Mouse (Mus musculus) G1E (cell line): ENCODE results near the gene Dbn1. TPM values are rescaled to one million over a fixed set of nuclear protein-coding genes. Genes with fewer than 3 reads are reported as not detected.

ENCODE experiments used
- ATAC-seq: 2 replicates; pipeline ENCODE4 v1.8.0; 2016; ENCODE audit warnings: mild to moderate bottlenecking; ENCODE audit not compliant: insufficient number of reproducible peaks, poor library complexity, low FRiP score, severe bottlenecking; ENCODE audit errors: extremely low read depth
- DNase-seq: peaks from one replicate; pipeline ENCODE4 v3.0.0; 2012; ENCODE audit warnings: low spot score
- H3K27me3 ChIP-seq: 2 replicates; pipeline ENCODE4 v1.6.1; 2012; ENCODE audit warnings: mild to moderate bottlenecking, low read length, inconsistent platforms; ENCODE audit not compliant: insufficient read depth
- H3K36me3 ChIP-seq: replicated peaks from 2 replicates; pipeline ENCODE3; 2012; ENCODE audit warnings: mild to moderate bottlenecking, inconsistent platforms
- H3K4me1 ChIP-seq: 2 replicates; pipeline ENCODE4 v1.6.1; 2012; ENCODE audit warnings: low read depth, low read length, inconsistent platforms, mixed read lengths; ENCODE audit not compliant: insufficient read depth
- H3K4me3 ChIP-seq: 2 replicates; pipeline ENCODE4 v1.5.1; 2012; ENCODE audit warnings: low read depth, mild to moderate bottlenecking, inconsistent platforms, low read length, moderate library complexity, mixed read lengths
- H3K9me3 ChIP-seq: replicated peaks from 2 replicates; pipeline ENCODE4 v1.6.1; 2012; ENCODE audit warnings: inconsistent platforms
- CTCF ChIP-seq: IDR thresholded peaks from 2 replicates; pipeline ENCODE4 v1.5.1; 2012; ENCODE audit warnings: low read depth, low read length, inconsistent platforms, mixed read lengths
- GATA1 ChIP-seq: IDR thresholded peaks from 2 replicates; pipeline ENCODE4 v1.6.1; 2012; ENCODE audit warnings: borderline replicate concordance, low read length, inconsistent platforms, mixed read lengths
- GATA2 ChIP-seq: IDR thresholded peaks from 2 replicates; pipeline ENCODE4 v1.6.1; 2012; ENCODE audit warnings: low read depth, low read length, inconsistent platforms, borderline replicate concordance
- POLR2AphosphoS5 ChIP-seq: IDR thresholded peaks from 2 replicates; pipeline ENCODE4 v1.6.1; 2012; ENCODE audit warnings: low read depth, low read length, inconsistent platforms; ENCODE audit not compliant: insufficient replicate concordance
- TAL1 ChIP-seq: conservative IDR thresholded peaks from 2 replicates; pipeline ENCODE4 v1.6.1; 2012; ENCODE audit warnings: low read depth, low read length, inconsistent platforms, mixed read lengths
- polyA plus RNA-seq: library from polyadenylated mRNA; stranded (reverse); fragments of >175 nt; gene quantifications from 2 replicates; pipeline ENCODE4 v1.2.3, GENCODE M21; 2012
- total RNA-seq, 2 experiments: library from RNA; stranded (forward) in 1 of 2; stranded (reverse) in 1 of 2; fragments of 200-1000 nt in 1 of 2; fragments of >200 nt in 1 of 2; fragmentation: Nextera tagmentation in 1 of 2; gene quantifications; 2 replicates each; pipeline ENCODE4 v1.2.3; 2014 to 2017

Dbn1 gene
- total and polyA plus RNA-seq, 3 experiments = 0.25 to 0.33 TPM; not detected in 1

- TF ChIP-seq GATA1 (no peak), GATA2 (no peak), POLR2AphosphoS5 (no peak), TAL1 (no peak), CTCF (no peak)
- Histone ChIP-seq H3K4me3 (no peak within 1 kb of the TSS), H3K27me3 (peaks cover 44% of the 10 kb centered on the region), H3K4me1 (peaks cover 4% of the 10 kb centered on the region), H3K36me3 (no peaks in the 10 kb centered on the region), H3K9me3 (no peaks in the 10 kb centered on the region)
- no peak for ATAC-seq
- DNase-seq = no peak
Measured at GRCm38 (mm10) chr13:55426613-55427012, 61.3 kb downstream of the Dbn1 start, which contains the start of gene F12. Gene F12, minus strand, starts transcription at chr13:55426793.

Other genes starting within 250 kb of the Dbn1 start
Only the 20 nearest of the 21 such genes appear.
- gene Prelid1, start 167.6 kb downstream of the Dbn1 start, total RNA-seq (2014; fragmentation: Nextera tagmentation) = 826 and 898 TPM in 2 replicates
- 325 and 333 TPM in 2 replicates for gene Prelid1, start 167.6 kb downstream of the Dbn1 start, total RNA-seq (2017)
- 395 and 733 TPM in 2 replicates for gene Prelid1, start 167.6 kb downstream of the Dbn1 start, polyA plus RNA-seq
- gene Rab24, start 166.2 kb downstream of the Dbn1 start, total RNA-seq (2014; fragmentation: Nextera tagmentation) = 35.2 and 67.7 TPM in 2 replicates
- gene Rab24, start 166.2 kb downstream of the Dbn1 start, total RNA-seq (2017) = 70.2 and 104 TPM in 2 replicates
- 136 and 138 TPM in 2 replicates for gene Rab24, start 166.2 kb downstream of the Dbn1 start, polyA plus RNA-seq
- gene Mxd3, start 158.3 kb downstream of the Dbn1 start, total RNA-seq (2014; fragmentation: Nextera tagmentation) = 0.87 and 33.8 TPM in 2 replicates
- gene Mxd3, start 158.3 kb downstream of the Dbn1 start, total RNA-seq (2017) = 8.3 and 10.8 TPM in 2 replicates
- gene Mxd3, start 158.3 kb downstream of the Dbn1 start, polyA plus RNA-seq = 3.8 and 4.7 TPM in 2 replicates
- gene Lman2, start 125.3 kb downstream of the Dbn1 start, total RNA-seq (2014; fragmentation: Nextera tagmentation) = 68.4 and 77.7 TPM in 2 replicates
- 76.9 and 91.1 TPM in 2 replicates for gene Lman2, start 125.3 kb downstream of the Dbn1 start, total RNA-seq (2017)
- 41.1 and 124 TPM in 2 replicates for gene Lman2, start 125.3 kb downstream of the Dbn1 start, polyA plus RNA-seq
- gene Rgs14, start 118.4 kb downstream of the Dbn1 start, total RNA-seq (2014; fragmentation: Nextera tagmentation) = 2.2 and 6.4 TPM in 2 replicates
- 10.0 and 10.1 TPM in 2 replicates for gene Rgs14, start 118.4 kb downstream of the Dbn1 start, total RNA-seq (2017)
- gene Rgs14, start 118.4 kb downstream of the Dbn1 start, polyA plus RNA-seq = 6.0 and 6.6 TPM in 2 replicates
- not detected in 2 replicates for gene Slc34a1, start 89.9 kb downstream of the Dbn1 start, total RNA-seq (2014; fragmentation: Nextera tagmentation)
- 0.06 and 0.93 TPM in 2 replicates for gene Slc34a1, start 89.9 kb downstream of the Dbn1 start, total RNA-seq (2017)
- not detected in 2 replicates for gene Slc34a1, start 89.9 kb downstream of the Dbn1 start, polyA plus RNA-seq
- gene Pfn3, start 72.9 kb downstream of the Dbn1 start, total RNA-seq (2014; fragmentation: Nextera tagmentation) = not detected in 2 replicates
- gene Pfn3, start 72.9 kb downstream of the Dbn1 start, total RNA-seq (2017) = not detected in 2 replicates
- not detected in 2 replicates for gene Pfn3, start 72.9 kb downstream of the Dbn1 start, polyA plus RNA-seq
- not detected in 2 replicates for gene F12, start 61.3 kb downstream of the Dbn1 start, total RNA-seq (2014; fragmentation: Nextera tagmentation)
- gene F12, start 61.3 kb downstream of the Dbn1 start, total RNA-seq (2017) = 0.05 TPM in 1 of 2 replicates, not detected in the other
- not detected in 2 replicates for gene F12, start 61.3 kb downstream of the Dbn1 start, polyA plus RNA-seq
- gene Grk6, start 43.0 kb downstream of the Dbn1 start, total RNA-seq (2014; fragmentation: Nextera tagmentation) = 23.0 and 27.5 TPM in 2 replicates
- gene Grk6, start 43.0 kb downstream of the Dbn1 start, total RNA-seq (2017) = 48.9 and 53.9 TPM in 2 replicates
- 42.6 and 46.0 TPM in 2 replicates for gene Grk6, start 43.0 kb downstream of the Dbn1 start, polyA plus RNA-seq
- gene Prr7, start 23.8 kb downstream of the Dbn1 start, total RNA-seq (2014; fragmentation: Nextera tagmentation) = 0.53 TPM in 1 of 2 replicates, not detected in the other
- gene Prr7, start 23.8 kb downstream of the Dbn1 start, total RNA-seq (2017) = 0.44 and 1.6 TPM in 2 replicates
- 1.6 and 2.7 TPM in 2 replicates for gene Prr7, start 23.8 kb downstream of the Dbn1 start, polyA plus RNA-seq
- 19.9 and 20.0 TPM in 2 replicates for gene Pdlim7, start 25.6 kb upstream of the Dbn1 start, total RNA-seq (2014; fragmentation: Nextera tagmentation)
- 8.5 and 13.5 TPM in 2 replicates for gene Pdlim7, start 25.6 kb upstream of the Dbn1 start, total RNA-seq (2017)
- gene Pdlim7, start 25.6 kb upstream of the Dbn1 start, polyA plus RNA-seq = 52.5 and 61.7 TPM in 2 replicates
- 1.6 and 1.7 TPM in 2 replicates for gene Dok3, start 41.2 kb upstream of the Dbn1 start, total RNA-seq (2014; fragmentation: Nextera tagmentation)
- gene Dok3, start 41.2 kb upstream of the Dbn1 start, total RNA-seq (2017) = 8.4 and 8.8 TPM in 2 replicates
- 11.6 and 14.4 TPM in 2 replicates for gene Dok3, start 41.2 kb upstream of the Dbn1 start, polyA plus RNA-seq
- gene Ddx41, start 48.5 kb upstream of the Dbn1 start, total RNA-seq (2014; fragmentation: Nextera tagmentation) = 51.5 and 60.8 TPM in 2 replicates
- 59.1 and 67.7 TPM in 2 replicates for gene Ddx41, start 48.5 kb upstream of the Dbn1 start, total RNA-seq (2017)
- 101 and 104 TPM in 2 replicates for gene Ddx41, start 48.5 kb upstream of the Dbn1 start, polyA plus RNA-seq
- 54.4 and 65.4 TPM in 2 replicates for gene Fam193b, start 83.0 kb upstream of the Dbn1 start, total RNA-seq (2014; fragmentation: Nextera tagmentation)
- 23.3 and 25.8 TPM in 2 replicates for gene Fam193b, start 83.0 kb upstream of the Dbn1 start, total RNA-seq (2017)
- 57.3 and 68.0 TPM in 2 replicates for gene Fam193b, start 83.0 kb upstream of the Dbn1 start, polyA plus RNA-seq
- 46.5 and 56.7 TPM in 2 replicates for gene Tmed9, start 85.6 kb upstream of the Dbn1 start, total RNA-seq (2014; fragmentation: Nextera tagmentation)
- 100 and 102 TPM in 2 replicates for gene Tmed9, start 85.6 kb upstream of the Dbn1 start, total RNA-seq (2017)
- gene Tmed9, start 85.6 kb upstream of the Dbn1 start, polyA plus RNA-seq = 149 and 172 TPM in 2 replicates
- 7.4 and 10.6 TPM in 2 replicates for gene B4galt7, start 111.8 kb upstream of the Dbn1 start, total RNA-seq (2014; fragmentation: Nextera tagmentation)
- gene B4galt7, start 111.8 kb upstream of the Dbn1 start, total RNA-seq (2017) = 16.7 and 17.6 TPM in 2 replicates
- 15.2 and 15.4 TPM in 2 replicates for gene B4galt7, start 111.8 kb upstream of the Dbn1 start, polyA plus RNA-seq
- 27.2 and 27.4 TPM in 2 replicates for gene Caml, start 134.9 kb upstream of the Dbn1 start, total RNA-seq (2014; fragmentation: Nextera tagmentation)
- gene Caml, start 134.9 kb upstream of the Dbn1 start, total RNA-seq (2017) = 33.8 and 37.2 TPM in 2 replicates
- gene Caml, start 134.9 kb upstream of the Dbn1 start, polyA plus RNA-seq = 24.5 and 25.2 TPM in 2 replicates
- gene Ddx46, start 146.9 kb upstream of the Dbn1 start, total RNA-seq (2014; fragmentation: Nextera tagmentation) = 86.6 and 93.9 TPM in 2 replicates
- 92.4 and 129 TPM in 2 replicates for gene Ddx46, start 146.9 kb upstream of the Dbn1 start, total RNA-seq (2017)
- gene Ddx46, start 146.9 kb upstream of the Dbn1 start, polyA plus RNA-seq = 29.9 and 38.6 TPM in 2 replicates
- gene B230219D22Rik, start 205.0 kb upstream of the Dbn1 start, total RNA-seq (2014; fragmentation: Nextera tagmentation) = 84.0 and 88.9 TPM in 2 replicates
- 58.4 and 64.2 TPM in 2 replicates for gene B230219D22Rik, start 205.0 kb upstream of the Dbn1 start, total RNA-seq (2017)
- 20.3 and 28.2 TPM in 2 replicates for gene B230219D22Rik, start 205.0 kb upstream of the Dbn1 start, polyA plus RNA-seq
- gene Txndc15, start 226.5 kb upstream of the Dbn1 start, total RNA-seq (2014; fragmentation: Nextera tagmentation) = 14.0 and 15.0 TPM in 2 replicates
- 36.8 and 43.6 TPM in 2 replicates for gene Txndc15, start 226.5 kb upstream of the Dbn1 start, total RNA-seq (2017)
- gene Txndc15, start 226.5 kb upstream of the Dbn1 start, polyA plus RNA-seq = 11.6 and 14.0 TPM in 2 replicates